Mouse (Mus musculus) urinary bladder, postnatal 36 days (tissue): ENCODE measurements around the gene Akr1c19.
"Not testable (repeated sequence)": the region's sequence is repeated elsewhere in the genome, so short reads cannot be mapped to it uniquely, and the experiment has no call there.

ENCODE experiments used
- DNase-seq, 2 experiments: peaks; one replicate each; pipeline ENCODE4 v3.0.0; 2022; ENCODE audit warnings: low spot score in 2 of 2, mixed read lengths in 1 of 2

Akr1c19 gene

GRCm38 (mm10) chr13:4265455-4265854, 37.0 kb downstream of the Akr1c19 start:
- DNase-seq: not testable (repeated sequence)

- no peak for DNase-seq
Measured at GRCm38 (mm10) chr13:4270860-4271259, 42.4 kb downstream of the Akr1c19 start.

GRCm38 (mm10) chr13:4277526-4277925, 49.0 kb downstream of the Akr1c19 start:
- no peak for DNase-seq

- DNase-seq: no peak
Measured at GRCm38 (mm10) chr13:4279284-4279683, 50.8 kb downstream of the Akr1c19 start, which contains the start of gene Akr1c12. Gene Akr1c12, minus strand, starts transcription at chr13:4279433.

DNA sequence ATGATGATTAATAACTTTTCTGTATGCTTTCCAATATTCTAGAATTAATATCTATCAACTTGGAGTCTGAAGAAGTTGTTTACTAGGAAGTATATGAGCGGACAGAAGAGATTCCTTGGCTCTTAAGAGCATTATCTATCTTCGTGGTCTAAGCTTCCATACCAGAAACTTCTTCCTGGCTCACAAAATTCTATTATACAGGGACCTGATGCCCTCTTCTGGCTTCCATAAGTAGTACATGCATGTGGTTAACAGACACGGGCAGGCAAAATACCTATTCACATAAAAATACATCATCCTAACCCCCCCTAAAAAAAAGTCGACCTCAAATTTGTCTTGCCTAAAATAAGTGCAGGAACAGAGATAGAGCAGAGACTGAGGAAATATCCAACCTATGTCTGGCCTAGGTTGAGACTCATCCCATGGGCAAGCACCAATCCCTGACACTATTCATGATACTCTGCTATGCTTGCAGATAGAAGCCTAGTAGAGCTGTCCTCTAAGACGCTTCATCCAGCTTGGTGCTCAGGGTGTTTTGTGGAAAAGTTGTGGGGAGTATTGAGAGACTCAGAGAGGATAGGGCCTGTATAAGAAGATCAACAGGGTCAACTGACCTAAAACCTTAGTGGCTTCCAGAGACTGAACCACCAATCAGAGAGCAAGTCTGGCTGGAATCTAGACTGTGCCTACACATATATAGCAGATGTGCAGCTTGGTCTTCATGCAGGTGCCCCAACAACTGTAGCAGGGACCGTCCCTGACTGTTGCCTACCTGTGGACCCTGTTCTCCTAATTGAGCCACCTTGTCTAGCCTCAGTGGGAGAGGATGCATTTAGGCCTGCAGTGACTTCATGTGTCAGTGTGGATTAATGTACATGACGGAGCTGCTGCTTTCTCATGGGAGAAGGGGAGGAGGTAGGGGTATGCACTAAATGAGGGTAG, 53.2 kb downstream of the Akr1c19 start:
- DNase-seq: peak; percentile 13

GRCm38 (mm10) chr13:4296991-4297390, 68.5 kb downstream of the Akr1c19 start:
- no peak for DNase-seq
